Mouse (Mus musculus): ENCODE results near the gene Iqub. TPM values are rescaled to one million over a fixed set of nuclear protein-coding genes. Genes with fewer than 3 reads are reported as not detected.

Iqub gene
- polyA plus RNA-seq, 1 experiment from 2014 or later: 0.16 TPM

DNA sequence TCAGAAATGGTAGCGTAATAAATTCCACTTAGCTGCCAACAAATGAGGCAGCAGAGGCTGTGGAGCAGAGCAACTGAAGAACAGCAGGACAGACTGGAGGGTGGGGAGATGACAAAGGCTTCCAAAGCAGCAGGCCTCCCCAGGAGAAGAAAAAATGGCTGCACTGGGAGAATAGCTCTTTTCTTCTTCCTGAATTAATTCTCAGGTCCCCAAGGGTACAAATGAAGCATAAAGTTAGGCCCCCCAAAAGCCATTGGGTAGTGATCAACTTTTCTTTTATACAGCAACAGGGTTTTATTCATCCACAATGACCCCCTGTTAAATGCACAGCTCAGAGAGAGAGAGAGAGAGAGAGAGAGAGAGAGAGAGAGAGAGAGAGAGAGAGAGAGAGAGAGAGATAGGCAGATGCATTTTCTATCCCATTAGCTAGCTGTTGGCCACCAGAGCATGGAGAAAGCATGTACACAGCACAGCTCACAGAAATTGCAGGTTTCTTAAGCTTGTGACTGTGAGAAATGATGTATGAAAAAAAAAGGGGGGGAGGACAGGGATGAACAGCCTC is 44.2 kb downstream of the Iqub start:
- no peak for DNase-seq (ENCODE audit: low spot score)

DNA sequence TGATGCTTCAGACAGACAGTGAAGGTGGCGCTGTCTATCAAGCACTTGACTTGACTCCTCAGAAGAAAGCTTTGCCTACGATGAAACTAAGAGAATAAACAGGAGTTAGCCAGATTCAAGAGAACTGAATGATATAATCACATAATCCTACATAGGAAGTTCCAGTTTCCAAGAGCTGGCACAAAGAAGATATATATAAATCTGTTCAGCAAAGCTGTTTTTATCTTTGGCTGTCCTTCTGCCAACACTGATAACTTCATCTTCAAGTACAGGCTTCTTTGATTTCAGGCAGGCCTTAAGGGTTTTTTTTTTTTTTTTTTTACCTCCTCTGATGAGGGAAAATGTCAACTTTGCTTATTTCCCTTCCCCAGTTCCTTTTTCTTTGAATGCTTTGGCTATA is 44.7 kb downstream of the Iqub start:
- no peak for DNase-seq (ENCODE audit: low spot score)

DNA sequence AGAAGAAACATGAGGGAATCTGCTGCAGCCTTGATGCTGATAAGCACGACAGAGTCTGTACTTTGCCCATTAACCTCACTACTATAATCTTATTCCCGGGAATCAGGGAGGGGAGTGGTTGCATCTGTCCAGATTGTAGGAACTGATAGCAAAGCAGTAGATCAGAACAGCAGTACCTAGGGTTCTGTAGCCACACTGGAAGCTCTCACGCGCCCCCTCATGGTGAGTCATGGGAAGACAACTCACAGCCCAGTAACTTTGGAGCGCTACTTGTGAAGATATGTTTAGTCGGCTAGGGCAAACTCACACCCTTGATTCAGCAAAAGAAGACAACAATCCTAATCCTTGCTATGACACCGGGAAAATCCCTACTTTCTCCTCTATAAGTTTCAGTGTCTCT is 58.8 kb downstream of the Iqub start:
- DNase-seq (ENCODE audit: low spot score): no peak

DNA sequence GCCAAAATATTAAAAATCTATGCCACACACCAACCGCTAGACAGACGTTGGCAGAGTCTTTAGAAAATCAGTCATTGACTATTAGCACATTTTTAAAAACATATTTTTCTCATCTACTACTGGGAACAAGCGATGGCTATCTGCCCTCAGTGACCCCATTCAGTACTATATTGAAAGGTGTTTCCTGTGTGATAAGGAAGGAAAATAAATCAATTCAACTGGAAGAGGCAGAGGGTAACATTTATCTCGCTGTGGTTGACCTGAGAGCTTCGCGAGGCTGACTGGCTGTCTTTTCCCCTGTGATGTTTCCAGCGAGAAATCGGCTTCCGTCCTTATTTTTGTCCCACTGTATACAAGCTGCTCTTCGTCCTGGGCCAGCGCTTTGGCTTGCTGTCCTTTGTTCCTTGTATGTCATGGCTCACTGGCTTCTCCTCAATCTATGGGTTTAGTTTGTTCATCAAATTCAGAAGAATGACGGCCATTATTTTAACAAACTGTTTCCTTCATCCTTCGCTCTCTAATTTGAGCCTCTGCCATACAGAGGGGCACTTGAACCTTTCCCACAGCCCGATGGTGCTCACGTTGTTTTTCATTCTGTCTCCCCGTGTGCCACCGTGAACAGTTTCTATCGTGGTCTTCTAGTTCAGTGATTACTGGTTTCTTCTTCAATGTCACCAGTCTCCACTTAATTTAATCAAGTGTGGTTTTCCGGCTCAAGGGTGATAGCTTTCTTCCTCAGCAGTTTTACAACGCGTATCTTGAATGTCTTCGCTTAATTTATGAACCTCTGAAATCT is 63.6 kb downstream of the Iqub start:
- DNase-seq (ENCODE audit: low spot score): no peak

DNA sequence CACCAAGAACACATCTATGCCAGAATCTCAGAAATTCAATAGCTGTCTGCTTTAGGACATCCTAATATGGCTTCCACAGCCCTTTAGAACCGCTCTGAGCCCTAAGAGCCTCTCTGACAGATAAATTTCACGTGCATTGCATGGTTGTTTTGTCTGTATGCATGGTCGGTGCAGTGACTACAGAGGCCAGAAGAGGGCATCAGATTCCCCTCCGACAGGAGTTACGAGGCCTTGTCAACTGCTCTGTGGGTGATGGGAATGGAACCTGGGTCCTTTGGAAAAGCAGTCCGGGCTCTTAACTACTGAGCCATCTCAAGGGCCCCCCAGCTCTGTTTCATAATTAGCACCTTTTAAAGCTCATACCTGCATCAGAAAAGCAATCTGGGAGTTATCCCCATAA is 64.6 kb downstream of the Iqub start:
- no peak for DNase-seq (ENCODE audit: low spot score)

DNA sequence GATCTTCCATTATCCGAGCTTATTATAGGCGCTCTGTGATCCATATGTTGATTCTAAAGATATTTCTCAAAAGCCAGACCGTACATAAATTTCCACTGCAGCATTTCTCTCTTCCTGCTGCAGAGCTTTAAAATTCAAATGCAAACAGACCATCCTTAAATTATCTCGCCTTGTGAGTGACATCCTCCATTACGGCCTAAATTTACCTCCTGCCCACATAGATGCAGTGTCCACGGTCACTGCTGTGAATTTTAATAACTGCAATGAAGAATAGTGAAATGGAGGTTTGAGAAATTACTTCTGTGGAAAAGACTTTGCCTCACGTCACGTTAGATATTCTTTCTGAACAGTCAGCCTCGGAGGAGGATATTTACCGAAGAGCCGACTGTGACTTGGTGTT is 98.8 kb downstream of the Iqub start:
- no peak for DNase-seq (ENCODE audit: low spot score)

DNA sequence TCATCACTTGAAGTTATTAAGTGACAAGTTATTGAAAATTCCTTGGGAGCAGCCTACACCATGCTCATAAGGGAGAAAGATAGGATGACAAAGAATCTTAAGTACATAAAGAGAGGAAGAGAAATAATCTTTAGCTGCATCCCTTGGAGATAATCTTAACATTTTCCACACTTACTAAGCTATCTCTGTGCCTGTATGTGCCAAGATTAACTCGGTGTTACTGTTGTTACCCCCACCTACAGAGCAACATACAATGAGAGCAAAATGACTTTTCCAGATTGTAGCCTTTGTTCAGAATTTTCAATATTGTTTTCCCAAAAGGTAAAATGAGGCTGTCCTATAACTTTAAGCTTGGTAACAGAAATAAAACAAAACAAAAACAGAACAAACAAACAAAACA is 99.4 kb downstream of the Iqub start:
- DNase-seq (ENCODE audit: low spot score): no peak

DNA sequence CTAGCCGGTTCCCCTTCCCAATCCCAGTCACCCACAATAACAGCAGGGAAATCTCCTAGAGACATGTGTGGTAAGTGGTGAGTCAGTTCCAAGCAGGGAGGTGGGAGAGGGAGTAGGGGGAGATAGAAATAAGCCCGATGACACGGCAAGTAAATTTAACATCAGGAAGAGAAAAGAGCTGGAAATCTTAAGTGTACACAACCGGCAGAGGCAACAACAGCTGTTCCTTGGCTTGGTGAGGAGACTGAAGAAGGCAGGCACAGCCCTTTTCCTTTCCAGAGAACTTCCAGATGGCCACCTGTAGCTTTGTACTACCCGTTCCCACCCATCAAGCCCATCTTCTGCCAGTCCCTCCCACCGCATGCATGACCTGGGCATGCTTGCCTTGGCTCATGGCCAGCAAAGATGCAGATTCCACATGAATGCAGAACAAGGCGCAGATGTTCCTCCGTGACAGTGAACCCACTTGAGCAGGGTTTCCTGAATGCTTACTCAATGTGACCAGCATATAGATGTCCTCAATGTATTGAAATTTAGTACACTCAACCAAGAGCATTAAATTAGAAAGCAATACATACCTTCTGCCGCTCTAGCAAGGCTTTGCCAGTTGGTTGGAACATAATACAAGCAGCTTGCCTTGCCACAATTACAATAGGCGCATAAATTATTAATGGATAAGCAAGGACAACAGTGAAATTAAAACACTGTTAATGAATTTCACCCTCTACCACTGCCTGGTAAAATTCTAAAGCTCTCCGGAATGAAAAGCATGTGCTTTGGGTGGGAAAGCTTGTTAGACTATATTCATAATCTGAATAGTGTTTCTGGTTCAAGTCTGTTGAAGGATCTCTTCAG is 106.1 kb downstream of the Iqub start:
- no peak for DNase-seq (ENCODE audit: low spot score)

DNA sequence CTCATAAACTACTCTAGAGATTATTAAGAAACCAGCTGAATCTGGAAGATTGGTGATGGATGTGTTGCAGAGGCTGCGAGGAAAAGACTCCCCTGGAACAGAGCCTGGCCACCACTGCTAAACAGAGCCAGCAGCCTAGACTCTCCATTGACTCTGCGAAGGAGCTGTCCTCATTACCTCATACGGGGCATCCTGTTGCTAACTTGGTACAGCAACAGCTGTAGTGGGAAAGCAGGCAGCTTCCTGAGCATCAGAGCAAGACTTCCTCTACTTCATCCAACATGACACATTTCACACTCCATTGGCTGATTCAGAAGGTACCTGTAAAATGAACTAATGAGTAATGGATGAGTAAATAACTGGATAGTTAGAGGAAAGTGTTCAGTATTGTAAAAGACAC is 107.1 kb downstream of the Iqub start:
- DNase-seq (ENCODE audit: low spot score): no peak

DNA sequence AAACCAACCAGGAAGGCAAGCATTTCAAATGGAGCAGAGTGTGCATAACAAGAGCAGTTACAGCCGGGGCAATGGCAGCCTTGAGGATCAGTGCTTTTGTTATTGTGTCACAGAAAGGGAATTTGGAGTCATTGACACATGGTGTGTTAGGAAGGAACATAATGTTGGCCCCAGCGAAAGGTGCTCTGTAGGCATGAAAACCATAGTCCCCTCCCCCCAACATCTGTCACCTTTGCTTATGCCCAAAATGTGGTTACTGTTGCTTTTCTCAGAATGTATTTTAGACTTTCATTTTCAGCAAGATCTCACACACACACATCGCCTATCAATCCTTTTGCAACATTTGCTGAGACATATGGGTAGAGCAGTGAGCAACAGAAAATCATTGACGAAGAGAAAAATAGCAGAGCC is 117.6 kb downstream of the Iqub start:
- DNase-seq (ENCODE audit: low spot score): no peak

Other genes starting within 250 kb of the Iqub start
- 348 and 373 TPM in 2 replicates for gene Ndufa5, start 12.9 kb upstream of the Iqub start, polyA plus RNA-seq (2015; fragmentation: Nextera tagmentation; extraction: Ambion mirVana)
- 0.07 TPM in 1 of 2 replicates, not detected in the other for gene Asb15, start 13.1 kb upstream of the Iqub start, polyA plus RNA-seq (2015; fragmentation: Nextera tagmentation; extraction: Ambion mirVana)
- gene Lmod2, start 82.7 kb upstream of the Iqub start, polyA plus RNA-seq (2015; fragmentation: Nextera tagmentation; extraction: Ambion mirVana): 0.06 and 0.07 TPM in 2 replicates
- 41.3 and 50.7 TPM in 2 replicates for gene Wasl, start 149.9 kb upstream of the Iqub start, polyA plus RNA-seq (2015; fragmentation: Nextera tagmentation; extraction: Ambion mirVana)
- not detected in 2 replicates for gene Hyal6, start 218.2 kb upstream of the Iqub start, polyA plus RNA-seq (2015; fragmentation: Nextera tagmentation; extraction: Ambion mirVana)
- not detected in 2 replicates for gene Hyal4, start 233.3 kb upstream of the Iqub start, polyA plus RNA-seq (2015; fragmentation: Nextera tagmentation; extraction: Ambion mirVana)